In the genomic region with DNA sequence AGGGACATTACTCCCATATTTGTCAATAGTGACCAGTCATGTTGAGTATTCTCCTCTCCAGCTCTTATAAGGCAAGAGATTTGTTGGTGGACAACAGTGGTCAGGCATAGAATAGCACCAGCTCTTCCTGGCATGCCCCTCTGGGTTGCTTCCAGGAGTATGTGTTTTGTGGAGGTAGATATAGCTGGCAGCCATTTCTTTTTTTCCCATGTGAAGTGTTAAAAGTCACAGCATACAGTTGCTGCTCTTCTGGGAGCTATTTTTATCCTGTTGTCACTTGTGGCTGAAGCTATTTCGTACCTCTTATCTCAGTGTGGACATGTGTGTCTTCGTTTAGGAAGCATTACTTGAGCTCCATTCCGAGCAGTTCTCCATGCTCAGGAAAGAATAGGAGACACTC, we compare ENCODE assay signal across 10 mouse cellular contexts.
"Had no signal": no experiment of that assay in that cellular context is flagged by ENCODE, and none has a peak within 500 bp of the region (broad histone marks: within the 10 kb centered on the region; RNA-seq: fewer than 3 reads in every experiment).

No protein-coding gene starts in this region.

- H3K9me3 ChIP-seq: liver, embryonic 13.5 days had no signal

- H3K4me3 ChIP-seq: liver, embryonic 13.5 days had no signal

- H3K4me1 ChIP-seq: liver, embryonic 13.5 days had no signal

- H3K4me2 ChIP-seq: liver, embryonic 13.5 days; midbrain, embryonic 11.5 days had no signal

- DNase-seq: kidney, postnatal 14 days; kidney, postnatal 4 days; liver, embryonic 13.5 days; lung, adult 2 months; lung, postnatal 14 days; lung, postnatal 4 days; midbrain, embryonic 14.5 days; thymus, adult 18-20 months; thymus, postnatal 36 days had no signal

- H3K9ac ChIP-seq: liver, embryonic 13.5 days had no signal

- H3K27me3 ChIP-seq: liver, embryonic 13.5 days had no signal

- H3K27ac ChIP-seq: liver, embryonic 13.5 days had no signal

- H3K36me3 ChIP-seq: liver, embryonic 13.5 days had no signal
